Mouse (Mus musculus): Measurements from ENCODE around the gene Rxra. TPM values are rescaled to one million over a fixed set of nuclear protein-coding genes. Genes with fewer than 3 reads are reported as not detected.

Rxra gene
- polyA plus RNA-seq, 1 experiment from 2014 or later, result 4.2 TPM

GRCm38 (mm10) chr2:27639631-27640334 is 36.5 kb upstream of the Rxra start:
- Histone ChIP-seq H3K9me3 (replicated peaks; ENCODE audit: control insufficient read depth, low read length) (no peaks in the 10 kb centered on the region), H3K4me1 (ENCODE audit: control insufficient read depth, insufficient read depth, low read length) (peaks cover 38% of the 10 kb centered on the region), H3K27me3 (ENCODE audit: control insufficient read depth, insufficient read depth, low read length) (peaks cover 8% of the 10 kb centered on the region), H3K27ac (ENCODE audit: low read depth, low read length) (no peak overlapping the region), H3K9ac (ENCODE audit: low read depth, low read length) (no peak overlapping the region), H3K4me3 (ENCODE audit: low read depth, low read length) (no peak overlapping the region), H3K36me3 (ENCODE audit: control insufficient read depth, insufficient read depth, low read length) (no peaks in the 10 kb centered on the region), H3K4me2 (no peak overlapping the region)
- no peak for ATAC-seq (replicated peaks; ENCODE audit: insufficient number of reproducible peaks, low FRiP score, low TSS enrichment)
- WGBS (ENCODE audit: insufficient replicate concordance), result 85% methylated on average over 5 of the region's 5 CpGs

GRCm38 (mm10) chr2:27640900-27641479 is 35.2 kb upstream of the Rxra start:
- no peak overlapping the region for H3K9ac ChIP-seq (ENCODE audit: low read depth, low read length)
- H3K27ac ChIP-seq (ENCODE audit: low read depth, low read length), result no peak overlapping the region; the same call in 1 of the 2 replicates
- ATAC-seq (replicated peaks; ENCODE audit: insufficient number of reproducible peaks, low FRiP score, low TSS enrichment), result no peak
- peaks cover 36% of the 10 kb centered on the region for H3K4me1 ChIP-seq (ENCODE audit: control insufficient read depth, insufficient read depth, low read length)
- H3K27me3 ChIP-seq (ENCODE audit: control insufficient read depth, insufficient read depth, low read length), result peaks cover 8% of the 10 kb centered on the region
- WGBS (ENCODE audit: insufficient replicate concordance), result 29% methylated on average over 3 of the region's 3 CpGs
- no peaks in the 10 kb centered on the region for H3K9me3 ChIP-seq (replicated peaks; ENCODE audit: control insufficient read depth, low read length)
- H3K4me2 ChIP-seq, result no peak overlapping the region
- no peak overlapping the region for H3K4me3 ChIP-seq (ENCODE audit: low read depth, low read length)
- H3K36me3 ChIP-seq (ENCODE audit: control insufficient read depth, insufficient read depth, low read length), result no peaks in the 10 kb centered on the region

GRCm38 (mm10) chr2:27644547-27645120 is 31.6 kb upstream of the Rxra start:
- H3K4me3 ChIP-seq (ENCODE audit: low read depth, low read length), result no peak overlapping the region
- no peak overlapping the region for H3K27ac ChIP-seq (ENCODE audit: low read depth, low read length)
- H3K36me3 ChIP-seq (ENCODE audit: control insufficient read depth, insufficient read depth, low read length), result no peaks in the 10 kb centered on the region
- H3K4me1 ChIP-seq (ENCODE audit: control insufficient read depth, insufficient read depth, low read length), result peaks cover 14% of the 10 kb centered on the region
- no peak overlapping the region for H3K4me2 ChIP-seq
- ATAC-seq (replicated peaks; ENCODE audit: insufficient number of reproducible peaks, low FRiP score, low TSS enrichment), result no peak
- H3K9ac ChIP-seq (ENCODE audit: low read depth, low read length), result no peak overlapping the region
- H3K9me3 ChIP-seq (replicated peaks; ENCODE audit: control insufficient read depth, low read length), result no peaks in the 10 kb centered on the region
- H3K27me3 ChIP-seq (ENCODE audit: control insufficient read depth, insufficient read depth, low read length), result peaks cover 8% of the 10 kb centered on the region
- 34% methylated on average over 5 of the region's 5 CpGs for WGBS (ENCODE audit: insufficient replicate concordance)

GRCm38 (mm10) chr2:27645471-27645870 is 30.8 kb upstream of the Rxra start:
- no peak overlapping the region for H3K4me3 ChIP-seq (ENCODE audit: low read depth, low read length)
- H3K9ac ChIP-seq (ENCODE audit: low read depth, low read length), result no peak overlapping the region
- no peak overlapping the region for H3K4me2 ChIP-seq
- no peaks in the 10 kb centered on the region for H3K36me3 ChIP-seq (ENCODE audit: control insufficient read depth, insufficient read depth, low read length)
- H3K27me3 ChIP-seq (ENCODE audit: control insufficient read depth, insufficient read depth, low read length), result peaks cover 8% of the 10 kb centered on the region
- no peak for ATAC-seq (replicated peaks; ENCODE audit: insufficient number of reproducible peaks, low FRiP score, low TSS enrichment)
- WGBS (ENCODE audit: insufficient replicate concordance), result 39% methylated on average over 3 of the region's 3 CpGs
- no peaks in the 10 kb centered on the region for H3K9me3 ChIP-seq (replicated peaks; ENCODE audit: control insufficient read depth, low read length)
- H3K4me1 ChIP-seq (ENCODE audit: control insufficient read depth, insufficient read depth, low read length), result peaks cover 14% of the 10 kb centered on the region
- H3K27ac ChIP-seq (ENCODE audit: low read depth, low read length), result no peak overlapping the region

GRCm38 (mm10) chr2:27649862-27650661 is 26.2 kb upstream of the Rxra start:
- no peak; the same call in 1 of the 2 replicates for ATAC-seq (replicated peaks; ENCODE audit: insufficient number of reproducible peaks, low FRiP score, low TSS enrichment)
- no peak overlapping the region for H3K4me2 ChIP-seq
- H3K36me3 ChIP-seq (ENCODE audit: control insufficient read depth, insufficient read depth, low read length), result no peaks in the 10 kb centered on the region
- WGBS (ENCODE audit: insufficient replicate concordance), result 39% methylated on average over 8 of the region's 8 CpGs
- no peaks in the 10 kb centered on the region for H3K9me3 ChIP-seq (replicated peaks; ENCODE audit: control insufficient read depth, low read length)
- no peak overlapping the region for H3K4me3 ChIP-seq (ENCODE audit: low read depth, low read length)
- peaks cover 1% of the 10 kb centered on the region for H3K4me1 ChIP-seq (ENCODE audit: control insufficient read depth, insufficient read depth, low read length)
- peaks cover 2% of the 10 kb centered on the region; the same call in 1 of the 2 replicates for H3K27me3 ChIP-seq (ENCODE audit: control insufficient read depth, insufficient read depth, low read length)
- no peak overlapping the region for H3K27ac ChIP-seq (ENCODE audit: low read depth, low read length)
- H3K9ac ChIP-seq (ENCODE audit: low read depth, low read length), result no peak overlapping the region

GRCm38 (mm10) chr2:27650991-27651390 is 25.2 kb upstream of the Rxra start:
- ATAC-seq (replicated peaks; ENCODE audit: insufficient number of reproducible peaks, low FRiP score, low TSS enrichment), result no peak
- no peak overlapping the region for H3K9ac ChIP-seq (ENCODE audit: low read depth, low read length)
- no peaks in the 10 kb centered on the region; the same call in 1 of the 2 replicates for H3K4me1 ChIP-seq (ENCODE audit: control insufficient read depth, insufficient read depth, low read length)
- H3K36me3 ChIP-seq (ENCODE audit: control insufficient read depth, insufficient read depth, low read length), result no peaks in the 10 kb centered on the region
- H3K27me3 ChIP-seq (ENCODE audit: control insufficient read depth, insufficient read depth, low read length), result peaks cover 2% of the 10 kb centered on the region; the same call in 1 of the 2 replicates
- H3K4me3 ChIP-seq (ENCODE audit: low read depth, low read length), result no peak overlapping the region
- H3K9me3 ChIP-seq (replicated peaks; ENCODE audit: control insufficient read depth, low read length), result no peaks in the 10 kb centered on the region
- H3K4me2 ChIP-seq, result no peak overlapping the region
- no peak overlapping the region for H3K27ac ChIP-seq (ENCODE audit: low read depth, low read length)

GRCm38 (mm10) chr2:27653496-27654030 is 22.7 kb upstream of the Rxra start:
- Histone ChIP-seq H3K27me3 (ENCODE audit: control insufficient read depth, insufficient read depth, low read length) (peaks cover 6% of the 10 kb centered on the region; the same call in 1 of the 2 replicates), H3K4me3 (ENCODE audit: low read depth, low read length) (no peak overlapping the region), H3K27ac (ENCODE audit: low read depth, low read length) (no peak overlapping the region), H3K9me3 (replicated peaks; ENCODE audit: control insufficient read depth, low read length) (no peaks in the 10 kb centered on the region), H3K4me2 (no peak overlapping the region), H3K36me3 (ENCODE audit: control insufficient read depth, insufficient read depth, low read length) (no peaks in the 10 kb centered on the region), H3K9ac (ENCODE audit: low read depth, low read length) (no peak overlapping the region), H3K4me1 (ENCODE audit: control insufficient read depth, insufficient read depth, low read length) (no peaks in the 10 kb centered on the region; the same call in 1 of the 2 replicates)
- 74% methylated on average over 5 of the region's 5 CpGs for WGBS (ENCODE audit: insufficient replicate concordance)
- ATAC-seq (replicated peaks; ENCODE audit: insufficient number of reproducible peaks, low FRiP score, low TSS enrichment), result no peak
